Mouse (Mus musculus) MEL (cell line): ENCODE measurements at regions not wholly inside any gene's neighbourhood (a gene's known extent, or its start where the extent isn't known, plus 50 kb on each side); places are given as distances from the start of the nearest gene placed in this dataset.

Experiments used
- DNase-seq: peaks from one replicate; pipeline ENCODE4 v3.0.0; 2011; ENCODE audit warnings: low read depth, low spot score
- H3K27ac ChIP-seq: 2 replicates; pipeline ENCODE4 v1.5.1; 2012; ENCODE audit warnings: low read depth, mild to moderate bottlenecking, control low read depth, low read length, moderate library complexity; ENCODE audit not compliant: control insufficient read depth
- H3K27me3 ChIP-seq, 2 experiments: fragments of 150-350 bp in 1 of 2; sonication (generic) in 1 of 2; 2 replicates each; pipeline ENCODE4 v1.6.1; 2012; ENCODE audit warnings: low read length in 2 of 2, mild to moderate bottlenecking in 2 of 2, improper control_type of control experiment in 1 of 2, moderate library complexity in 1 of 2; ENCODE audit not compliant: insufficient read depth in 2 of 2, control insufficient read depth in 1 of 2
- H3K36me3 ChIP-seq, 2 experiments: 2 replicates each; pipeline ENCODE4 v1.6.1; 2012 to 2014; ENCODE audit warnings: low read length in 2 of 2, improper control_type of control experiment in 1 of 2, inconsistent platforms in 1 of 2, mild to moderate bottlenecking in 1 of 2; ENCODE audit not compliant: insufficient read depth in 2 of 2, control insufficient read depth in 1 of 2
- H3K4me1 ChIP-seq, 2 experiments: fragments of 150-350 bp in 1 of 2; sonication (generic) in 1 of 2; 2 replicates each; pipeline ENCODE4 v1.6.1; 2012; ENCODE audit warnings: low read length in 2 of 2, improper control_type of control experiment in 1 of 2, mild to moderate bottlenecking in 1 of 2; ENCODE audit not compliant: insufficient read depth in 2 of 2, control insufficient read depth in 1 of 2
- H3K4me3 ChIP-seq, 2 experiments: fragments of 150-350 bp in 1 of 2; sonication (generic) in 1 of 2; 2 replicates each; pipeline ENCODE4 v1.5.1; 2012; ENCODE audit warnings: low read depth in 2 of 2, low read length in 2 of 2, mild to moderate bottlenecking in 2 of 2, moderate library complexity in 2 of 2, control low read depth in 1 of 2, improper control_type of control experiment in 1 of 2; ENCODE audit not compliant: control insufficient read depth in 1 of 2, insufficient read depth in 1 of 2
- H3K79me2 ChIP-seq: 2 replicates; pipeline ENCODE4 v1.6.1; 2012; ENCODE audit warnings: mild to moderate bottlenecking, low read length, moderate library complexity; ENCODE audit not compliant: control insufficient read depth, poor library complexity, insufficient read depth
- H3K9ac ChIP-seq: 2 replicates; pipeline ENCODE4 v1.6.1; 2012; ENCODE audit warnings: low read depth, mild to moderate bottlenecking, control low read depth, low read length, moderate library complexity; ENCODE audit not compliant: control insufficient read depth, poor library complexity, severe bottlenecking
- H3K9me3 ChIP-seq: fragments of 150-350 bp; sonication (generic); replicated peaks from 2 replicates; pipeline ENCODE4 v1.6.1; 2012; ENCODE audit warnings: mild to moderate bottlenecking, low read length, improper control_type of control experiment, moderate library complexity; ENCODE audit not compliant: insufficient read depth
- BHLHE40 ChIP-seq: IDR thresholded peaks from 2 replicates; pipeline ENCODE4 v1.6.1; 2012; ENCODE audit warnings: low read depth, mild to moderate bottlenecking, inconsistent platforms, low read length, improper control_type of control experiment, borderline replicate concordance
- CHD1 ChIP-seq: IDR thresholded peaks from 2 replicates; pipeline ENCODE4 v1.6.1; 2012; ENCODE audit warnings: low read depth, mild to moderate bottlenecking, inconsistent platforms, low read length, improper control_type of control experiment
- CHD2 ChIP-seq: IDR thresholded peaks from 2 replicates; pipeline ENCODE4 v1.6.1; 2011; ENCODE audit warnings: low read length, improper control_type of control experiment
- CTCF ChIP-seq, 3 experiments: IDR thresholded peaks in 2 of 3; conservative IDR thresholded peaks in 1 of 3; 2 replicates each; pipeline ENCODE4 v1.5.1; 2011 to 2012; ENCODE audit warnings: low read length in 3 of 3, low read depth in 2 of 3, mild to moderate bottlenecking in 2 of 3, improper control_type of control experiment in 1 of 3, inconsistent platforms in 1 of 3, mixed read lengths in 1 of 3, moderate library complexity in 1 of 3; ENCODE audit not compliant: control insufficient read depth in 1 of 3, insufficient read depth in 1 of 3, poor library complexity in 1 of 3, severe bottlenecking in 1 of 3
- E2F4 ChIP-seq: IDR thresholded peaks from 2 replicates; pipeline ENCODE4 v1.6.1; 2011; ENCODE audit warnings: low read depth, low read length, improper control_type of control experiment, borderline replicate concordance
- ELF1 ChIP-seq: IDR thresholded peaks from 2 replicates; pipeline ENCODE4 v1.6.1; 2014; ENCODE audit warnings: low read depth, mild to moderate bottlenecking, inconsistent platforms, low read length, improper control_type of control experiment, moderate library complexity
- EP300 ChIP-seq, 2 experiments: IDR thresholded peaks; 2 replicates each; pipeline ENCODE4 v1.6.1; 2011; ENCODE audit warnings: improper control_type of control experiment in 2 of 2, low read length in 2 of 2, low read depth in 1 of 2, mild to moderate bottlenecking in 1 of 2
- HCFC1 ChIP-seq: IDR thresholded peaks from 2 replicates; pipeline ENCODE4 v1.6.1; 2012; ENCODE audit warnings: low read depth, mild to moderate bottlenecking, inconsistent platforms, low read length, improper control_type of control experiment, moderate library complexity
- MAZ ChIP-seq: IDR thresholded peaks from 2 replicates; pipeline ENCODE4 v1.6.1; 2012; ENCODE audit warnings: low read depth, mild to moderate bottlenecking, inconsistent platforms, low read length, improper control_type of control experiment
- MEF2A ChIP-seq: IDR thresholded peaks from 2 replicates; pipeline ENCODE4 v1.6.1; 2014; ENCODE audit warnings: low read depth, mild to moderate bottlenecking, inconsistent platforms, low read length, improper control_type of control experiment; ENCODE audit not compliant: poor library complexity, insufficient replicate concordance, severe bottlenecking; ENCODE audit errors: extremely low read depth
- NELFE ChIP-seq: IDR thresholded peaks from 2 replicates; pipeline ENCODE4 v1.6.1; 2011; ENCODE audit warnings: low read depth, low read length, improper control_type of control experiment
- POLR2A ChIP-seq, 2 experiments: IDR thresholded peaks; 2 replicates each; pipeline ENCODE4 v1.6.1; 2011 to 2012; ENCODE audit warnings: low read length in 2 of 2, mild to moderate bottlenecking in 2 of 2, control low read depth in 1 of 2, improper control_type of control experiment in 1 of 2, low read depth in 1 of 2, moderate library complexity in 1 of 2; ENCODE audit not compliant: control insufficient read depth in 1 of 2, insufficient read depth in 1 of 2, poor library complexity in 1 of 2
- POLR2AphosphoS2 ChIP-seq: IDR thresholded peaks from 2 replicates; pipeline ENCODE4 v1.6.1; 2011; ENCODE audit warnings: low read length, improper control_type of control experiment
- POLR2AphosphoS5 ChIP-seq: IDR thresholded peaks from 2 replicates; pipeline ENCODE4 v1.6.1; 2012; ENCODE audit warnings: low read depth, borderline replicate concordance, mild to moderate bottlenecking, inconsistent platforms, low read length, moderate library complexity, mixed read lengths
- SIN3A ChIP-seq: IDR thresholded peaks from 2 replicates; pipeline ENCODE4 v1.6.1; 2012; ENCODE audit warnings: low read length, improper control_type of control experiment, inconsistent platforms
- TAL1 ChIP-seq: IDR thresholded peaks from 2 replicates; pipeline ENCODE4 v1.6.1; 2012; ENCODE audit warnings: mild to moderate bottlenecking, inconsistent platforms, low read length, moderate library complexity, mixed read lengths
- TBP ChIP-seq: IDR thresholded peaks from 2 replicates; pipeline ENCODE4 v1.8.0; 2011; ENCODE audit warnings: low read depth, low read length, improper control_type of control experiment
- TCF12 ChIP-seq: IDR thresholded peaks from 2 replicates; pipeline ENCODE4 v1.6.1; 2014; ENCODE audit warnings: low read depth, mild to moderate bottlenecking, inconsistent platforms, low read length, improper control_type of control experiment, moderate library complexity
- USF2 ChIP-seq, 2 experiments: IDR thresholded peaks; 2 replicates each; pipeline ENCODE4 v1.6.1; 2011 to 2012; ENCODE audit warnings: improper control_type of control experiment in 2 of 2, low read length in 2 of 2, borderline replicate concordance in 1 of 2, inconsistent platforms in 1 of 2, low read depth in 1 of 2, mild to moderate bottlenecking in 1 of 2; ENCODE audit not compliant: insufficient read depth in 1 of 2
- ZC3H11A ChIP-seq: IDR thresholded peaks from 2 replicates; pipeline ENCODE4 v1.6.1; 2012; ENCODE audit warnings: low read depth, mild to moderate bottlenecking, inconsistent platforms, low read length, improper control_type of control experiment
- ZKSCAN1 ChIP-seq: IDR thresholded peaks from 2 replicates; pipeline ENCODE4 v1.6.1; 2012; ENCODE audit warnings: low read depth, mild to moderate bottlenecking, inconsistent platforms, low read length, improper control_type of control experiment, moderate library complexity
- ZMIZ1 ChIP-seq: IDR thresholded peaks from 2 replicates; pipeline ENCODE4 v1.6.1; 2012; ENCODE audit warnings: low read depth, mild to moderate bottlenecking, inconsistent platforms, low read length, improper control_type of control experiment, moderate library complexity
- ZNF384 ChIP-seq: IDR thresholded peaks from 2 replicates; pipeline ENCODE4 v1.6.1; 2012; ENCODE audit warnings: low read depth, mild to moderate bottlenecking, inconsistent platforms, low read length, improper control_type of control experiment

DNA sequence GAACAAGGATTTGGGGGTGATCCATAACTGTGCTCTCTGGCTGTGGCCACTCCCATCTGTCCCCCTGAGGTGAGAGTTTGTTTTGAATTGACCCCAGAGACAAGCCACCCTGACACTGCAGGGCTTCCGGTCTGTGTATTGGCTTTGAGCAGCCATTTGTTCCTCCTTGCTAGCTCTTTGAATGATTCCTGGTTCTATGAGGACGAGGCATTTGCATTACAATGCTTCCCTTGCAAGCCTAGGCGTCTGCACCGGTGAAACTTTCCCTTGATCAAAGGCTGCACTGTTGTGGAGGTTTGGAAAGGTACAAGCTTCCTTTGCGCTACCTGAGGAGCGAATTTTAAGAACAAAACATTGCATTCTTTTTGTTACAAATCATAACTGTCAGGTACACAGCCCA lies 466.8 kb upstream of the Trpc7 start:
- Histone ChIP-seq H3K4me1 (no peaks in the 10 kb centered on the region), H3K79me2 (no peaks in the 10 kb centered on the region), H3K36me3 (no peaks in the 10 kb centered on the region), H3K4me3 (no peak overlapping the region), H3K9me3 (no peaks in the 10 kb centered on the region), H3K27me3 (no peaks in the 10 kb centered on the region), H3K9ac (no peak overlapping the region), H3K27ac (no peak overlapping the region)
- DNase-seq, result no peak
- TF ChIP-seq MEF2A, result no peak
- TF ChIP-seq ZKSCAN1, result no peak
- no peak for TF ChIP-seq HCFC1
- no peak for TF ChIP-seq ZMIZ1
- TF ChIP-seq POLR2AphosphoS5, result no peak
- TF ChIP-seq BHLHE40, result no peak
- TF ChIP-seq POLR2A (IDR thresholded peaks at IDR 0.05; ENCODE audit: control insufficient read depth in 1 of 2, insufficient read depth in 1 of 2, low read depth in 1 of 2, low read length in 2 of 2, poor library complexity in 1 of 2), result no peak
- no peak for TF ChIP-seq CHD1
- TF ChIP-seq TAL1, result no peak
- no peak for TF ChIP-seq POLR2AphosphoS2
- no peak for TF ChIP-seq USF2 (IDR thresholded peaks at IDR 0.05; ENCODE audit: borderline replicate concordance in 1 of 2, insufficient read depth in 1 of 2, low read depth in 1 of 2, low read length in 2 of 2)
- TF ChIP-seq SIN3A, result no peak
- no peak for TF ChIP-seq ZNF384
- no peak for TF ChIP-seq ZC3H11A
- TF ChIP-seq MAZ, result no peak

DNA sequence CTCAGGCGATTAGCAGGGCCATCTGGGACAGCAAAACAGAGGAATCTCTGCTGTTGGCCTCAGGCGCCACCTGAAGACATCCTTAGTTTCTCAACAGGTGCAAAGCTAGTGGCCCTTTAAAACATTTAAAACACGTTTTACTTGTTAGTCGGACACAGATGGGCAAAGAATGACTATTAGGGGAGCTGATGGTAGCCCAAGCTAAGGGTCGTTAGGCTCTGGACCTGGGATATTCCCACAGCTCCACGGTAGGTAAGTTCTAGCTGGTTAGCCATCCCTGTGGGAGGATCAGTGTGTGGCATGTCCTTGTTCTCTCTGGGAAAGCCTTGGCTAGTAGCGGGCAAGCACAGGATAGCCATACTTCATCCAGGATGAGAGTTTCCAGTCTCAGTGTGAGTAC lies 465.5 kb upstream of the Trpc7 start:
- no peaks in the 10 kb centered on the region for H3K79me2 ChIP-seq
- H3K27me3 ChIP-seq, result no peaks in the 10 kb centered on the region
- H3K27ac ChIP-seq, result no peak overlapping the region
- no peak overlapping the region for H3K9ac ChIP-seq
- no peak for TF ChIP-seq NELFE
- TF ChIP-seq TBP, result no peak
- no peak for TF ChIP-seq CHD1
- TF ChIP-seq ELF1, result no peak
- TF ChIP-seq MEF2A, result no peak
- no peak for TF ChIP-seq E2F4
- no peak for TF ChIP-seq EP300 (IDR thresholded peaks at IDR 0.05; ENCODE audit: low read depth in 1 of 2, low read length in 2 of 2)
- no peak for TF ChIP-seq POLR2AphosphoS5
- TF ChIP-seq POLR2A (IDR thresholded peaks at IDR 0.05; ENCODE audit: control insufficient read depth in 1 of 2, insufficient read depth in 1 of 2, low read depth in 1 of 2, low read length in 2 of 2, poor library complexity in 1 of 2), result no peak
- TF ChIP-seq POLR2AphosphoS2, result no peak
- TF ChIP-seq CHD2, result no peak
- no peak for TF ChIP-seq TCF12
- TF ChIP-seq CTCF (IDR thresholded peaks at IDR 0.05 in 2 of 3, conservative IDR thresholded peaks at IDR 0.05 in 1 of 3; ENCODE audit: control insufficient read depth in 1 of 3, insufficient read depth in 1 of 3, low read depth in 2 of 3, low read length in 3 of 3, poor library complexity in 1 of 3, severe bottlenecking in 1 of 3), result no peak
- TF ChIP-seq ZMIZ1, result no peak
- TF ChIP-seq USF2 (IDR thresholded peaks at IDR 0.05; ENCODE audit: borderline replicate concordance in 1 of 2, insufficient read depth in 1 of 2, low read depth in 1 of 2, low read length in 2 of 2), result no peak
- H3K4me1 ChIP-seq, result no peaks in the 10 kb centered on the region
- H3K9me3 ChIP-seq, result no peaks in the 10 kb centered on the region
- H3K36me3 ChIP-seq, result no peaks in the 10 kb centered on the region
- no peak for DNase-seq
- no peak overlapping the region for H3K4me3 ChIP-seq
